ENCODE assay signal across 31 mouse cellular contexts in the genomic region with DNA sequence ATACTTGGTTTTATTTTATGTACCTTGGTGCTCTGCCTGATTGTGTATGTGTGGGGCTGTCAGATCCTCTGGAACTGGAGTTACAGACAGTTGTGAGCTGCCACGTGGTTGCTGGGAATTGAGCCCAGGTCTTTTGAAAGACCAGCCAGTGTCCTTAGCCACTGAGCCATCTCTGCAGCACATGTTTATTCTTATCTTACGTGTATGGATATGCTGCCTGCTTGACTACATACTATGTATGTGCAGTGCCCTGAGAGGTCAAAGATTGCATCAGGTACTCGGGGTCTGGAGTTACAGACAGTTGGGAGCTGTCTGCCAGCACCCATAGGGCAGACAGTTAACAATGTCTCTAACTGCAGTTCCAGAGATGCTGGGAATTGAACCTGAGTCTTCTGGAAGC. TPM values are rescaled to one million over a fixed set of nuclear protein-coding genes. Genes with fewer than 3 reads are reported as not detected.
DNase-seq lines count a peak whose midpoint lies in the region; ATAC-seq and TF ChIP-seq lines count a peak whose summit lies in the region.
"Had no signal": no experiment of that assay in that cellular context is flagged by ENCODE, and none has a peak within 500 bp of the region (broad histone marks: within the 10 kb centered on the region; RNA-seq: fewer than 3 reads in every experiment).

No protein-coding gene starts in this region.

- no peak for TF ChIP-seq POLR2A in MEL (IDR thresholded peaks at IDR 0.05; ENCODE audit: control insufficient read depth in 1 of 2, insufficient read depth in 1 of 2, low read depth in 1 of 2, low read length in 2 of 2, poor library complexity in 1 of 2)

- TF ChIP-seq RAD21 in MEL (IDR thresholded peaks at IDR 0.05; ENCODE audit: low read depth, low read length): no peak

- peak; percentile 53; the same call in 1 of the 2 replicates for ATAC-seq in liver, postnatal 0 days
- ATAC-seq in liver, embryonic 12.5 days: no peak
- ATAC-seq: activated CD4-positive, CD25-positive, alpha-beta regulatory T cell, adult 4 months; CD4-positive, CD25-positive, alpha-beta regulatory T cell, adult 4 months; forebrain, embryonic 14.5 days; forebrain, postnatal 0 days; intestine, postnatal 0 days had no signal

- TF ChIP-seq EP300 in liver, postnatal 0 days (IDR thresholded peaks at IDR 0.05; ENCODE audit: low read depth): no peak
- TF ChIP-seq EP300 in MEL (IDR thresholded peaks at IDR 0.05; ENCODE audit: low read depth in 1 of 2, low read length in 2 of 2): peak in 1 of 2 experiments; percentile 51; a peak in 1 of 4 replicates

- H3K79me2 ChIP-seq in MEL (ENCODE audit: control insufficient read depth, insufficient read depth, low read length, poor library complexity): no peaks in the 10 kb centered on the region

- no peaks in the 10 kb centered on the region for H3K36me3 ChIP-seq in liver, postnatal 0 days (replicated peaks; ENCODE audit: insufficient read depth, low read length)
- no peaks in the 10 kb centered on the region for H3K36me3 ChIP-seq in liver, embryonic 12.5 days
- H3K36me3 ChIP-seq in MEL (ENCODE audit: control insufficient read depth in 1 of 2, insufficient read depth in 2 of 2, low read length in 2 of 2): peaks cover 0 to 2% of the 10 kb centered on the region in 2 experiments; a peak in 2 of 4 replicates
- H3K36me3 ChIP-seq: embryonic facial prominence, embryonic 12.5 days; embryonic facial prominence, embryonic 15.5 days; heart, embryonic 10.5 days; heart, embryonic 13.5 days; hindbrain, embryonic 12.5 days; hindbrain, embryonic 15.5 days had no signal

- no peak overlapping the region for H3K27ac ChIP-seq in gastrocnemius, adult 2 months
- H3K27ac ChIP-seq in liver, postnatal 0 days (ENCODE audit: low read depth): no peak overlapping the region
- H3K27ac ChIP-seq in liver, embryonic 12.5 days: no peak overlapping the region
- no peak overlapping the region for H3K27ac ChIP-seq in MEL (ENCODE audit: control insufficient read depth, low read depth, low read length)
- H3K27ac ChIP-seq: embryonic facial prominence, embryonic 12.5 days; embryonic facial prominence, embryonic 15.5 days; heart, embryonic 10.5 days; heart, embryonic 13.5 days; hindbrain, embryonic 12.5 days; hindbrain, embryonic 15.5 days had no signal

- no peak overlapping the region for H3K9ac ChIP-seq in liver, postnatal 0 days (replicated peaks)
- no peak overlapping the region for H3K9ac ChIP-seq in liver, embryonic 12.5 days
- H3K9ac ChIP-seq in MEL (ENCODE audit: control insufficient read depth, low read depth, low read length, poor library complexity, severe bottlenecking): peak overlapping the region; percentile 17; the same call in 1 of the 2 replicates
- H3K9ac ChIP-seq: embryonic facial prominence, embryonic 12.5 days; embryonic facial prominence, embryonic 15.5 days; forebrain, postnatal 0 days; heart, embryonic 13.5 days; hindbrain, embryonic 12.5 days; hindbrain, embryonic 15.5 days had no signal

- no peak for TF ChIP-seq CTCF in gastrocnemius, adult 2 months (IDR thresholded peaks at IDR 0.05)
- no peak for TF ChIP-seq CTCF in liver, postnatal 0 days (IDR thresholded peaks at IDR 0.05; ENCODE audit: low read depth)
- TF ChIP-seq CTCF in MEL (IDR thresholded peaks at IDR 0.05 in 2 of 3, conservative IDR thresholded peaks at IDR 0.05 in 1 of 3; ENCODE audit: control insufficient read depth in 1 of 3, insufficient read depth in 1 of 3, low read depth in 2 of 3, low read length in 3 of 3, poor library complexity in 1 of 3, severe bottlenecking in 1 of 3): no peak

- intact Hi-C loops in gastrocnemius, adult 2 months (cut with DNase I): no loop called here
- intact Hi-C loops in gastrocnemius, postnatal 14 days (cut with DNase I; ENCODE audit: low total_unique reads): no loop called here

- no peaks in the 10 kb centered on the region for H3K27me3 ChIP-seq in liver, postnatal 0 days (ENCODE audit: insufficient read depth, low read length)
- 0 out of 2 replicates have a peak, but pooled peaks cover 14% of the 10 kb centered on the region for H3K27me3 ChIP-seq in liver, embryonic 12.5 days (replicated peaks)
- H3K27me3 ChIP-seq in MEL (ENCODE audit: control insufficient read depth in 1 of 2, insufficient read depth in 2 of 2, low read length in 2 of 2): peaks cover 0 to 6% of the 10 kb centered on the region in 2 experiments; a peak in 1 of 4 replicates
- H3K27me3 ChIP-seq: embryonic facial prominence, embryonic 12.5 days; embryonic facial prominence, embryonic 15.5 days; hindbrain, embryonic 15.5 days had no signal

- WGBS in liver, postnatal 0 days (ENCODE audit: insufficient replicate concordance): 50% methylated on average over 3 of the region's 3 CpGs
- WGBS in liver, embryonic 12.5 days (ENCODE audit: insufficient replicate concordance): 57% methylated on average over 3 of the region's 3 CpGs

- no peaks in the 10 kb centered on the region for H3K9me3 ChIP-seq in liver, postnatal 0 days (ENCODE audit: low read length)
- H3K9me3 ChIP-seq in liver, embryonic 12.5 days (replicated peaks): no peaks in the 10 kb centered on the region
- H3K9me3 ChIP-seq in MEL (replicated peaks; ENCODE audit: insufficient read depth, low read length): no peaks in the 10 kb centered on the region
- H3K9me3 ChIP-seq: embryonic facial prominence, embryonic 12.5 days; embryonic facial prominence, embryonic 15.5 days; heart, embryonic 10.5 days; heart, embryonic 13.5 days; hindbrain, embryonic 12.5 days; hindbrain, embryonic 15.5 days had no signal

- peak; percentile 57 for DNase-seq in gastrocnemius, adult 2 months
- no peak for DNase-seq in gastrocnemius, postnatal 14 days
- no peak for DNase-seq in liver, postnatal 0 days
- DNase-seq in MEL (ENCODE audit: low read depth, low spot score) (peak; percentile 54), adipocyte (ENCODE audit: low spot score) (peak; percentile 62)
- DNase-seq: cerebellum, adult 11 months; cerebellum, adult 2 months; cerebellum, adult 9-11 months; cerebellum, postnatal 25 days; forebrain, postnatal 0 days; gastrocnemius, postnatal 36 days had no signal

- no peaks in the 10 kb centered on the region for H3K4me1 ChIP-seq in liver, postnatal 0 days (ENCODE audit: insufficient read depth)
- no peaks in the 10 kb centered on the region for H3K4me1 ChIP-seq in liver, embryonic 12.5 days
- peaks cover 5 to 8% of the 10 kb centered on the region in 2 experiments; a peak in 2 of 4 replicates for H3K4me1 ChIP-seq in MEL (ENCODE audit: control insufficient read depth in 1 of 2, insufficient read depth in 2 of 2, low read length in 2 of 2)
- H3K4me1 ChIP-seq: embryonic facial prominence, embryonic 12.5 days; embryonic facial prominence, embryonic 15.5 days; heart, embryonic 10.5 days; heart, embryonic 13.5 days; hindbrain, embryonic 12.5 days; hindbrain, embryonic 15.5 days had no signal

- no peak overlapping the region for H3K4me3 ChIP-seq in gastrocnemius, adult 2 months
- H3K4me3 ChIP-seq in liver, postnatal 0 days (ENCODE audit: low read depth, low read length): no peak overlapping the region
- H3K4me3 ChIP-seq in liver, embryonic 12.5 days: no peak overlapping the region
- H3K4me3 ChIP-seq in MEL (ENCODE audit: control insufficient read depth in 1 of 2, insufficient read depth in 1 of 2, low read depth in 2 of 2, low read length in 2 of 2): no peak overlapping the region; a peak in 1 of 4 replicates
- H3K4me3 ChIP-seq: embryonic facial prominence, embryonic 12.5 days; embryonic facial prominence, embryonic 15.5 days; heart, embryonic 10.5 days; heart, embryonic 13.5 days; hindbrain, embryonic 12.5 days; hindbrain, embryonic 15.5 days had no signal

- no peak overlapping the region for H3K4me2 ChIP-seq in liver, postnatal 0 days (ENCODE audit: low read depth, low read length)
- no peak overlapping the region for H3K4me2 ChIP-seq in liver, embryonic 12.5 days
- H3K4me2 ChIP-seq: embryonic facial prominence, embryonic 12.5 days; embryonic facial prominence, embryonic 15.5 days; heart, embryonic 13.5 days; hindbrain, embryonic 12.5 days; hindbrain, embryonic 15.5 days had no signal

RNA-seq across cellular contexts. Expression of a gene that starts 7.2 kb away (rescaled TPM):
- 1,000 to 10,000 TPM; 1,178 to 1,786 TPM for total RNA-seq in gastrocnemius, adult 2 months (2021)
- 1,000 to 10,000 TPM; 1,272 to 1,516 TPM for total RNA-seq in gastrocnemius, postnatal 14 days (2021)
- polyA plus RNA-seq in liver, postnatal 0 days (2015; fragmentation: Nextera tagmentation; extraction: Ambion mirVana): 781 and 849 TPM in 2 replicates
- polyA plus RNA-seq in liver, embryonic 12.5 days (2016; fragmentation: Nextera tagmentation; extraction: Ambion mirVana): 657 and 705 TPM in 2 replicates
- total RNA-seq in MEL (2012; rRNA removed): 1,306 and 1,519 TPM in 2 replicates
- 1,000 to 10,000 TPM in 1 of 2 experiments, not detected in 1; 1,694 TPM for polyA plus RNA-seq in MEL (2012; ENCODE audit: insufficient read depth in 1 of 2, insufficient read length in 2 of 2, low read depth in 1 of 2, low replicate concordance in 2 of 2, missing spikeins in 1 of 2)

RNA-seq across cellular contexts. Expression of a gene that starts 17.5 kb away (rescaled TPM):
- total RNA-seq in gastrocnemius, adult 2 months (2021): 10 to 100 TPM; 14.4 to 18.2 TPM
- 10 to 100 TPM; 17.6 to 19.9 TPM for total RNA-seq in gastrocnemius, postnatal 14 days (2021)
- 11.5 and 12.3 TPM in 2 replicates for polyA plus RNA-seq in liver, postnatal 0 days (2015; fragmentation: Nextera tagmentation; extraction: Ambion mirVana)
- 26.4 and 27.2 TPM in 2 replicates for polyA plus RNA-seq in liver, embryonic 12.5 days (2016; fragmentation: Nextera tagmentation; extraction: Ambion mirVana)
- total RNA-seq in MEL (2012; rRNA removed): 55.3 and 56.8 TPM in 2 replicates
- polyA plus RNA-seq in MEL (2012; ENCODE audit: insufficient read depth in 1 of 2, insufficient read length in 2 of 2, low read depth in 1 of 2, low replicate concordance in 2 of 2, missing spikeins in 1 of 2): 10 to 100 TPM in 1 of 2 experiments, not detected in 1; 58.5 TPM

RNA-seq across cellular contexts. Expression of a gene that starts 29.1 kb away (rescaled TPM):
- not detected for total RNA-seq in gastrocnemius, adult 2 months (2021)
- not detected for total RNA-seq in gastrocnemius, postnatal 14 days (2021)
- not detected in 2 replicates for polyA plus RNA-seq in liver, postnatal 0 days (2015; fragmentation: Nextera tagmentation; extraction: Ambion mirVana)
- polyA plus RNA-seq in liver, embryonic 12.5 days (2016; fragmentation: Nextera tagmentation; extraction: Ambion mirVana): not detected in 2 replicates
- not detected in 2 replicates for total RNA-seq in MEL (2012; rRNA removed)
- polyA plus RNA-seq in MEL (2012; ENCODE audit: insufficient read depth in 1 of 2, insufficient read length in 2 of 2, low read depth in 1 of 2, low replicate concordance in 2 of 2, missing spikeins in 1 of 2): not detected
- total RNA-seq: adrenal gland, adult 18-20 months; adrenal gland, postnatal 36 days; common myeloid progenitor, adult 5-6 weeks; forebrain, postnatal 0 days; gastrocnemius, adult 8-10 months; gastrocnemius, postnatal 36 days; granulocyte monocyte progenitor cell, adult 5-6 weeks; heart, postnatal 25 days; hematopoietic stem cell, adult 5-6 weeks had no signal
- polyA plus RNA-seq: activated CD4-positive, CD25-positive, alpha-beta regulatory T cell, adult 4 months; CD4-positive, CD25-positive, alpha-beta regulatory T cell, adult 4 months; cerebellum, adult 2 months; embryonic facial prominence, embryonic 12.5 days; forebrain, embryonic 11.5 days; frontal cortex, adult 2 months; heart, embryonic 13.5 days; intestine, postnatal 0 days had no signal

RNA-seq across cellular contexts. Expression of a gene that starts 48.0 kb away (rescaled TPM):
- total RNA-seq in gastrocnemius, adult 2 months (2021): 10 to 100 TPM; 31.6 to 34.6 TPM
- 10 to 100 TPM; 27.6 to 31.7 TPM for total RNA-seq in gastrocnemius, postnatal 14 days (2021)
- polyA plus RNA-seq in liver, postnatal 0 days (2015; fragmentation: Nextera tagmentation; extraction: Ambion mirVana): 46.9 and 47.5 TPM in 2 replicates
- 100 and 108 TPM in 2 replicates for polyA plus RNA-seq in liver, embryonic 12.5 days (2016; fragmentation: Nextera tagmentation; extraction: Ambion mirVana)
- 135 and 137 TPM in 2 replicates for total RNA-seq in MEL (2012; rRNA removed)
- 100 to 1,000 TPM in 1 of 2 experiments, not detected in 1; 183 TPM for polyA plus RNA-seq in MEL (2012; ENCODE audit: insufficient read depth in 1 of 2, insufficient read length in 2 of 2, low read depth in 1 of 2, low replicate concordance in 2 of 2, missing spikeins in 1 of 2)

RNA-seq across cellular contexts. Expression of a gene that starts 50.9 kb away (rescaled TPM):
- total RNA-seq in gastrocnemius, adult 2 months (2021): not detected
- not detected for total RNA-seq in gastrocnemius, postnatal 14 days (2021)
- polyA plus RNA-seq in liver, postnatal 0 days (2015; fragmentation: Nextera tagmentation; extraction: Ambion mirVana): not detected in 2 replicates
- polyA plus RNA-seq in liver, embryonic 12.5 days (2016; fragmentation: Nextera tagmentation; extraction: Ambion mirVana): not detected in 2 replicates
- total RNA-seq in MEL (2012; rRNA removed): not detected in 2 replicates
- polyA plus RNA-seq in MEL (2012; ENCODE audit: insufficient read depth in 1 of 2, insufficient read length in 2 of 2, low read depth in 1 of 2, low replicate concordance in 2 of 2, missing spikeins in 1 of 2): under 1 TPM in 1 of 2 experiments, not detected in 1; 0.03 TPM
- total RNA-seq: adrenal gland, adult 18-20 months; adrenal gland, postnatal 36 days; common myeloid progenitor, adult 5-6 weeks; gastrocnemius, adult 8-10 months; gastrocnemius, postnatal 36 days; granulocyte monocyte progenitor cell, adult 5-6 weeks; heart, postnatal 25 days; hematopoietic stem cell, adult 5-6 weeks had no signal
- polyA plus RNA-seq: CD4-positive, CD25-positive, alpha-beta regulatory T cell, adult 4 months; forebrain, embryonic 11.5 days; heart, embryonic 10.5 days; heart, embryonic 13.5 days had no signal

Comparison
In these comparisons a context has a peak if more than half of its experiments do, and no peak if none do; other contexts are left out.
1. DNase-seq: peak in gastrocnemius, adult 2 months (single experiment), MEL (single experiment) and adipocyte (single experiment); none in gastrocnemius, postnatal 14 days (single experiment) and liver, postnatal 0 days (single experiment).